Mouse (Mus musculus) liver, embryonic 11.5 days (tissue): Measurements from ENCODE around the gene Bgn. TPM values are rescaled to one million over a fixed set of nuclear protein-coding genes. Genes with fewer than 3 reads are reported as not detected.

Source experiments
- ATAC-seq: fragments of 200-750 bp; cut with Nextera tagmentation; replicated peaks from 2 replicates; pipeline ENCODE4 v1.8.0; 2017; ENCODE audit warnings: moderate number of reproducible peaks, mild to moderate bottlenecking, moderate TSS enrichment, moderate library complexity; ENCODE audit not compliant: low FRiP score
- DNase-seq: peaks from one replicate; pipeline ENCODE4 v3.0.0-alpha.2; 2017; ENCODE audit warnings: low spot score
- H3K27ac ChIP-seq: fragments of 300-500 bp; sonication (generic); 2 replicates; pipeline ENCODE4 v1.5.1; 2014; ENCODE audit warnings: mild to moderate bottlenecking, low read depth, low read length, control low read depth
- H3K27me3 ChIP-seq: fragments of 300-500 bp; sonication (generic); replicated peaks from 2 replicates; pipeline ENCODE4 v1.6.1; 2014; ENCODE audit warnings: low read length, mixed read lengths; ENCODE audit not compliant: control insufficient read depth, insufficient read depth
- H3K36me3 ChIP-seq: fragments of 300-500 bp; sonication (generic); 2 replicates; pipeline ENCODE4 v1.6.1; 2014; ENCODE audit warnings: mild to moderate bottlenecking, low read length, moderate library complexity, mixed read lengths; ENCODE audit not compliant: control insufficient read depth, insufficient read depth
- H3K4me1 ChIP-seq: fragments of 300-500 bp; sonication (generic); replicated peaks from 2 replicates; pipeline ENCODE4 v1.6.1; 2014; ENCODE audit warnings: low read length, mixed read lengths; ENCODE audit not compliant: control insufficient read depth, insufficient read depth
- H3K4me2 ChIP-seq: fragments of 300-500 bp; sonication (generic); 2 replicates; pipeline ENCODE4 v1.6.1; 2014; ENCODE audit warnings: mild to moderate bottlenecking, control low read depth, moderate library complexity
- H3K4me3 ChIP-seq: fragments of 300-500 bp; sonication (generic); 2 replicates; pipeline ENCODE4 v1.5.1; 2014; ENCODE audit warnings: low read depth, low read length, control low read depth
- H3K9ac ChIP-seq: fragments of 300-500 bp; sonication (generic); 2 replicates; pipeline ENCODE4 v1.6.1; 2014; ENCODE audit warnings: low read depth, low read length, control low read depth
- H3K9me3 ChIP-seq: fragments of 300-500 bp; sonication (generic); 2 replicates; pipeline ENCODE4 v1.6.1; 2016; ENCODE audit warnings: low read length, inconsistent platforms, mixed read lengths; ENCODE audit not compliant: control insufficient read depth
- WGBS: fragments of 180-500 bp; shearing (Covaris S2); extraction: QIAGEN DNeasy Blood & Tissue Kit; methylation state at CpG from one replicate; pipeline ENCODE4 v1.1.7; 2014; 5-methylcytosine and 5-hydroxymethylcytosine counted together
- polyA plus RNA-seq: library from polyadenylated mRNA; unstranded; fragments of >200 nt; fragmentation: Nextera tagmentation; extraction: Ambion mirVana; gene quantifications from 2 replicates; pipeline ENCODE4 v1.2.1, GENCODE M21; 2014

The Bgn gene
- polyA plus RNA-seq, 1 experiment from 2014 or later: 22.9 TPM

GRCm38 (mm10) chrX:73505130-73505735 lies 21.8 kb downstream of the Bgn start:
- H3K36me3 ChIP-seq: no peaks in the 10 kb centered on the region
- H3K27ac ChIP-seq: no peak overlapping the region
- DNase-seq (no peak), ATAC-seq (no peak)
- no peak overlapping the region for H3K4me3 ChIP-seq
- peaks cover 46% of the 10 kb centered on the region for H3K27me3 ChIP-seq
- H3K4me2 ChIP-seq: no peak overlapping the region
- H3K9ac ChIP-seq: no peak overlapping the region
- WGBS: 70% methylated on average over 5 of the region's 5 CpGs
- no peaks in the 10 kb centered on the region for H3K4me1 ChIP-seq
- H3K9me3 ChIP-seq: no peaks in the 10 kb centered on the region

GRCm38 (mm10) chrX:73506577-73506976 lies 23.2 kb downstream of the Bgn start:
- Histone ChIP-seq H3K36me3 (no peaks in the 10 kb centered on the region), H3K4me2 (no peak overlapping the region), H3K4me1 (no peaks in the 10 kb centered on the region), H3K4me3 (no peak overlapping the region), H3K9me3 (no peaks in the 10 kb centered on the region), H3K27me3 (peaks cover 46% of the 10 kb centered on the region), H3K9ac (no peak overlapping the region), H3K27ac (no peak overlapping the region)
- 74% methylated on average over 4 of the region's 4 CpGs for WGBS
- no peak for DNase-seq
- no peak for ATAC-seq

- no peak overlapping the region for H3K9ac ChIP-seq
- H3K4me3 ChIP-seq: no peak overlapping the region
- ATAC-seq (no peak), DNase-seq (no peak)
- no peaks in the 10 kb centered on the region for H3K4me1 ChIP-seq
- 78% methylated on average over 3 of the region's 3 CpGs for WGBS
- peaks cover 23% of the 10 kb centered on the region for H3K27me3 ChIP-seq
- no peaks in the 10 kb centered on the region for H3K9me3 ChIP-seq
- no peak overlapping the region for H3K27ac ChIP-seq
- no peaks in the 10 kb centered on the region for H3K36me3 ChIP-seq
- no peak overlapping the region for H3K4me2 ChIP-seq
Observed at GRCm38 (mm10) chrX:73509209-73509608, 25.8 kb downstream of the Bgn start.

GRCm38 (mm10) chrX:73512904-73513303 lies 29.5 kb downstream of the Bgn start:
- DNase-seq (no peak), ATAC-seq (no peak)
- Histone ChIP-seq H3K27me3 (peaks cover 11% of the 10 kb centered on the region), H3K9ac (no peak overlapping the region), H3K4me2 (no peak overlapping the region), H3K4me1 (no peaks in the 10 kb centered on the region), H3K9me3 (no peaks in the 10 kb centered on the region), H3K36me3 (no peaks in the 10 kb centered on the region; the same call in 1 of the 2 replicates), H3K4me3 (no peak overlapping the region), H3K27ac (no peak overlapping the region)
- 28% methylated on average over 3 of the region's 3 CpGs for WGBS

GRCm38 (mm10) chrX:73516556-73516955 lies 33.2 kb downstream of the Bgn start:
- H3K9ac ChIP-seq: no peak overlapping the region
- no peaks in the 10 kb centered on the region for H3K4me1 ChIP-seq
- no peak for DNase-seq
- ATAC-seq: no peak
- H3K4me2 ChIP-seq: no peak overlapping the region
- no peaks in the 10 kb centered on the region; the same call in 1 of the 2 replicates for H3K36me3 ChIP-seq
- H3K27me3 ChIP-seq: peaks cover 10% of the 10 kb centered on the region; the same call in 1 of the 2 replicates
- H3K9me3 ChIP-seq: no peaks in the 10 kb centered on the region
- no peak overlapping the region for H3K27ac ChIP-seq
- no peak overlapping the region for H3K4me3 ChIP-seq
- 56% methylated on average over 4 of the region's 4 CpGs for WGBS

GRCm38 (mm10) chrX:73517060-73517600 lies 33.7 kb downstream of the Bgn start:
- Histone ChIP-seq H3K36me3 (no peaks in the 10 kb centered on the region; the same call in 1 of the 2 replicates), H3K9ac (no peak overlapping the region), H3K9me3 (no peaks in the 10 kb centered on the region), H3K27me3 (peaks cover 13% of the 10 kb centered on the region; the same call in 1 of the 2 replicates), H3K4me1 (no peaks in the 10 kb centered on the region), H3K4me2 (no peak overlapping the region), H3K27ac (no peak overlapping the region), H3K4me3 (no peak overlapping the region)
- no peak for ATAC-seq
- no peak for DNase-seq

GRCm38 (mm10) chrX:73520692-73521091 lies 37.3 kb downstream of the Bgn start:
- no peaks in the 10 kb centered on the region for H3K4me1 ChIP-seq
- no peak overlapping the region for H3K27ac ChIP-seq
- H3K36me3 ChIP-seq: no peaks in the 10 kb centered on the region
- WGBS: 64% methylated on average over 3 of the region's 3 CpGs
- no peak overlapping the region for H3K9ac ChIP-seq
- ATAC-seq: no peak
- no peaks in the 10 kb centered on the region for H3K9me3 ChIP-seq
- peaks cover 14% of the 10 kb centered on the region for H3K27me3 ChIP-seq
- no peak overlapping the region for H3K4me3 ChIP-seq
- no peak overlapping the region for H3K4me2 ChIP-seq
- DNase-seq: no peak

- Histone ChIP-seq H3K9me3 (no peaks in the 10 kb centered on the region), H3K4me2 (no peak overlapping the region), H3K27ac (no peak overlapping the region), H3K4me3 (no peak overlapping the region), H3K27me3 (peaks cover 12% of the 10 kb centered on the region), H3K36me3 (no peaks in the 10 kb centered on the region), H3K9ac (no peak overlapping the region), H3K4me1 (no peaks in the 10 kb centered on the region)
- WGBS: 78% methylated on average over 8 of the region's 9 CpGs
- DNase-seq (no peak), ATAC-seq (no peak)
Observed at GRCm38 (mm10) chrX:73524318-73525222, 41.2 kb downstream of the Bgn start.
